Mouse (Mus musculus) MEL (cell line): Measurements from ENCODE around the gene Plekhb2.

Experiments
- CTCF ChIP-seq, 3 experiments: IDR thresholded peaks in 2 of 3; conservative IDR thresholded peaks in 1 of 3; 2 replicates each; pipeline ENCODE4 v1.5.1; 2011 to 2012; ENCODE audit warnings: low read length in 3 of 3, low read depth in 2 of 3, mild to moderate bottlenecking in 2 of 3, improper control_type of control experiment in 1 of 3, inconsistent platforms in 1 of 3, mixed read lengths in 1 of 3, moderate library complexity in 1 of 3; ENCODE audit not compliant: control insufficient read depth in 1 of 3, insufficient read depth in 1 of 3, poor library complexity in 1 of 3, severe bottlenecking in 1 of 3
- EP300 ChIP-seq, 2 experiments: IDR thresholded peaks; 2 replicates each; pipeline ENCODE4 v1.6.1; 2011; ENCODE audit warnings: improper control_type of control experiment in 2 of 2, low read length in 2 of 2, low read depth in 1 of 2, mild to moderate bottlenecking in 1 of 2
- GATA1 ChIP-seq: IDR thresholded peaks from 2 replicates; pipeline ENCODE4 v1.6.1; 2011; ENCODE audit warnings: low read depth, low read length, improper control_type of control experiment
- MXI1 ChIP-seq: IDR thresholded peaks from 2 replicates; pipeline ENCODE4 v1.6.1; 2011; ENCODE audit warnings: mild to moderate bottlenecking, low read depth, low read length, improper control_type of control experiment
- NELFE ChIP-seq: IDR thresholded peaks from 2 replicates; pipeline ENCODE4 v1.6.1; 2011; ENCODE audit warnings: low read depth, low read length, improper control_type of control experiment
- POLR2A ChIP-seq, 2 experiments: IDR thresholded peaks; 2 replicates each; pipeline ENCODE4 v1.6.1; 2011 to 2012; ENCODE audit warnings: low read length in 2 of 2, mild to moderate bottlenecking in 2 of 2, control low read depth in 1 of 2, improper control_type of control experiment in 1 of 2, low read depth in 1 of 2, moderate library complexity in 1 of 2; ENCODE audit not compliant: control insufficient read depth in 1 of 2, insufficient read depth in 1 of 2, poor library complexity in 1 of 2
- RCOR1 ChIP-seq: IDR thresholded peaks from 2 replicates; pipeline ENCODE4 v1.6.1; 2012; ENCODE audit warnings: low read depth, mild to moderate bottlenecking, inconsistent platforms, low read length, improper control_type of control experiment
- TCF12 ChIP-seq: IDR thresholded peaks from 2 replicates; pipeline ENCODE4 v1.6.1; 2014; ENCODE audit warnings: low read depth, mild to moderate bottlenecking, inconsistent platforms, low read length, improper control_type of control experiment, moderate library complexity

DNA sequence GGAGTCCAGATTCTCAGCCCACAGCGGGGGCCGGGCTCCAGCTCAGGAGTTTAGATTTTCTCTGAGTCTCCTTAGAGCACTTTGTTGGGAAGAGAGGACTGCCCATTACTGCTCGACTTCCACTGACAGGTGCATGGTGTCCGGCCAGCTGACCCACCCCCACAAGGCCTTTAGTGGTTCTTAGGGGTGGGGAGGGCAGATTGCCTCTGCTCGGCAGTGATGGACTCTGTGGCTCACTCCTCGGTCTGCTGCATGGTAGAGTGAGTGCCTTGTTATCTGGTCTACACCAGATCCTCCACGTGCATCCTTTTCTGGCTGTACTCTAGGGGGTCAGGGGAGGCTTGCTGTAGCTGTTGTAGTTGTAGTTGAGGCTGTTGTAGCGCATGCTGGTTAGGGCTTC lies 18.6 kb downstream of the Plekhb2 start:
- TF ChIP-seq EP300 (IDR thresholded peaks at IDR 0.05; ENCODE audit: low read depth in 1 of 2, low read length in 2 of 2) (no peak), TCF12 (no peak), MXI1 (no peak), POLR2A (IDR thresholded peaks at IDR 0.05; ENCODE audit: control insufficient read depth in 1 of 2, insufficient read depth in 1 of 2, low read depth in 1 of 2, low read length in 2 of 2, poor library complexity in 1 of 2) (no peak), GATA1 (no peak), NELFE (no peak), CTCF (IDR thresholded peaks at IDR 0.05 in 2 of 3, conservative IDR thresholded peaks at IDR 0.05 in 1 of 3; ENCODE audit: control insufficient read depth in 1 of 3, insufficient read depth in 1 of 3, low read depth in 2 of 3, low read length in 3 of 3, poor library complexity in 1 of 3, severe bottlenecking in 1 of 3) (no peak), RCOR1 (no peak)
